Mouse (Mus musculus) kidney, adult 8-10 months (tissue): Measurements from ENCODE around the gene Smurf2.
A peak's percentile ranks its signal among the peaks of the same experiment; 100 is the strongest.
"Not testable (repeated sequence)": the region's sequence is repeated elsewhere in the genome, so short reads cannot be mapped to it uniquely, and the experiment has no call there.

Source experiments
- DNase-seq, 2 experiments: peaks; one replicate each; pipeline ENCODE4 v3.0.0; 2022

Smurf2 gene

GRCm38 (mm10) chr11:106807442-106807841 lies 113.1 kb downstream of the Smurf2 start:
- DNase-seq, result not testable (repeated sequence)

GRCm38 (mm10) chr11:106802069-106802627 lies 118.4 kb downstream of the Smurf2 start:
- no peak for DNase-seq

GRCm38 (mm10) chr11:106795679-106796078 lies 124.8 kb downstream of the Smurf2 start:
- no peak for DNase-seq

GRCm38 (mm10) chr11:106793846-106794245 lies 126.7 kb downstream of the Smurf2 start:
- DNase-seq, result no peak

- no peak for DNase-seq
Observed at GRCm38 (mm10) chr11:106789649-106790048, 130.9 kb downstream of the Smurf2 start.

- peak; percentile 98 to 99 for DNase-seq
Observed at GRCm38 (mm10) chr11:106788775-106789459, 131.6 kb downstream of the Smurf2 start, which contains the start of the genes Ddx5 and Cep95. Gene Ddx5 (minus strand): TSS chr11:106789185. Gene Cep95 (plus strand): TSS chr11:106789252.

- peak; percentile 96 to 98 for DNase-seq
Observed at GRCm38 (mm10) chr11:106788026-106788774, 132.3 kb downstream of the Smurf2 start.

- DNase-seq, result peak; percentile 90 to 93
Observed at GRCm38 (mm10) chr11:106787131-106788025, 133.1 kb downstream of the Smurf2 start.

GRCm38 (mm10) chr11:106785043-106785442 lies 135.5 kb downstream of the Smurf2 start:
- DNase-seq, result no peak

- no peak for DNase-seq
Observed at GRCm38 (mm10) chr11:106784476-106784875, 136.0 kb downstream of the Smurf2 start.

GRCm38 (mm10) chr11:106782841-106783764 lies 137.4 kb downstream of the Smurf2 start:
- no peak for DNase-seq

GRCm38 (mm10) chr11:106782271-106782670 lies 138.2 kb downstream of the Smurf2 start:
- not testable (repeated sequence) for DNase-seq

- DNase-seq, result no peak
Observed at GRCm38 (mm10) chr11:106780590-106781220, 139.8 kb downstream of the Smurf2 start.

GRCm38 (mm10) chr11:106780089-106780425 lies 140.5 kb downstream of the Smurf2 start:
- no peak for DNase-seq

- DNase-seq, result peak; percentile 92
Observed at GRCm38 (mm10) chr11:106779388-106780088, 141.0 kb downstream of the Smurf2 start, which contains the start of gene Polg2. Gene Polg2 (minus strand): TSS chr11:106779537.

- DNase-seq, result no peak
Observed at GRCm38 (mm10) chr11:106778589-106779387, 141.7 kb downstream of the Smurf2 start.

- no peak for DNase-seq
Observed at GRCm38 (mm10) chr11:106778132-106778531, 142.4 kb downstream of the Smurf2 start.

- DNase-seq, result peak; percentile 37 to 58
Observed at GRCm38 (mm10) chr11:106777395-106777794, 143.1 kb downstream of the Smurf2 start.

GRCm38 (mm10) chr11:106776960-106777359 lies 143.6 kb downstream of the Smurf2 start:
- peak; percentile 54 to 63 for DNase-seq
